Mouse (Mus musculus) lung, postnatal 0 days (tissue): ENCODE measurements around the gene Hoxc6.

Experiments used
- CTCF ChIP-seq: IDR thresholded peaks from 2 replicates; pipeline ENCODE4 v1.5.1; 2016; ENCODE audit warnings: antibody characterized with exemption, mild to moderate bottlenecking
- EP300 ChIP-seq: IDR thresholded peaks from 2 replicates; pipeline ENCODE4 v1.6.1; 2016; ENCODE audit warnings: antibody characterized with exemption, mild to moderate bottlenecking, control low read depth

- no peak for TF ChIP-seq CTCF
- no peak for TF ChIP-seq EP300
Measured at GRCm38 (mm10) chr15:102999183-102999831, 1.2 kb downstream of the Hoxc6 start.
